Mouse (Mus musculus) embryo, embryonic 10.5 days (tissue): ENCODE data around the gene Coq8a.

ENCODE experiments used
- DNase-seq: peaks from one replicate; pipeline ENCODE4 v3.0.0-alpha.2; 2015; ENCODE audit warnings: low spot score

Coq8a gene

GRCm38 (mm10) chr1:180175167-180175566 lies 24.2 kb downstream of the Coq8a start:
- peak; percentile 72 for DNase-seq

- no peak for DNase-seq
Observed at GRCm38 (mm10) chr1:180174718-180175117, 24.7 kb downstream of the Coq8a start.

DNA sequence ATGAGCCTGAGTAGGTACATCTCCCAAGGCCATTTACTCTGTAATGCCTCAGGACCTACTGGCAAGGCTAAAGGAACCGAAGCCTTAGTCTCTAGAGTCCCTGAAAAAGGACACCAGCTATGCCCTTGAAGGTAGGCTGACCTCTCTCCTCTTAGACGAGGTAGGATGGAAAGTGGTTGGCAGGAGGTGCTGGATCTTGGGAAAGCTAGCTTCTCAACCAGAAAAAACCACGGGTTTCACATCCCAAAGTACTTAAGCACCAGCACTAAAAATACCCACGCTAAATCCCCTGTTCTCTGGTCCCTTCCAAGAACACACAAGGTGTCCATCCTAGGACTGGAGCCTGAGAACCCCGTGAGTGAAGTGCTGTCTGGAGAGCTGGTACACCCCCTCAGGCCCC lies 26.4 kb downstream of the Coq8a start:
- no peak for DNase-seq

DNA sequence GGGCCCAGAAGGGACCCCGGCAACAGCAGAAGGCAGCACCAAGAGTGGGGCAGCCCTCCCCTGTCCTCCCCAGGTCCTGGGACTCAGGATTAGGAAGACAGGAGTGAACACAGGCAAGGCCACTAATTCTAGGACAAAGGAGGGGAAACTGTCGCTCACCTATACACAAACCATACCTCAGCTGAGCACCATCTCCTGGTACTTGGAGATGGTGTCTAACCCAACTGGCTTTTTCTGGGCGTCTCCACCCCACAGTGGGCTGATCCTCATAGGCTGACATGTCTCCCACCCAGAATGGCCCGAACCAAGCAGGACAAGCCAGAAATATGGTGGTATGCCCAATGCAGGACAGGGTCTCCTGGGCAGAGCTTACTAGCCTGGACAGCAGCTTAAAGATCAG lies 26.8 kb downstream of the Coq8a start:
- no peak for DNase-seq

- no peak for DNase-seq
Observed at GRCm38 (mm10) chr1:180171883-180172282, 27.5 kb downstream of the Coq8a start.

GRCm38 (mm10) chr1:180170071-180170470 lies 29.3 kb downstream of the Coq8a start:
- no peak for DNase-seq

DNA sequence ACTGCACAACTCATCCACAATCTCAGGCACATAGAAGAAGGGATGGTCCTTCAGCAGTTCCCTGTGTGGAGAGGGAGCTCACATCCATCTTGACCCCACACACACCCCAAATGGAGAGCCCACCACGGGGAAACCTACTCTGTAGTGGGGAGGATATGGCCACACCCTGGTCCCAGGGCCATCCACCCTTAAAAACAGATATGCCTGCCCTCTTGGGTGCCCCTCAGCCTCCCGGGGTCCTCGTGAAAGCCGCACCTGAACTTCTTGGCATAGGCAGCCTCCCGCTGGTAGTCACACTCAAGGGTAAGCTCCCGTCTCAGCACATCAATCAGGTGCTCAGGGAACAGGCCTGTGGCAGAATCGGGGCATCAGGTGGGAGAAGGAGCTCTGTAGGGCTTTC lies 30.2 kb downstream of the Coq8a start:
- DNase-seq = no peak

- no peak for DNase-seq
Observed at GRCm38 (mm10) chr1:180168294-180168693, 31.1 kb downstream of the Coq8a start.

GRCm38 (mm10) chr1:180166533-180166932 lies 32.9 kb downstream of the Coq8a start:
- DNase-seq = no peak

- no peak for DNase-seq
Observed at GRCm38 (mm10) chr1:180162986-180163385, 36.4 kb downstream of the Coq8a start.

DNA sequence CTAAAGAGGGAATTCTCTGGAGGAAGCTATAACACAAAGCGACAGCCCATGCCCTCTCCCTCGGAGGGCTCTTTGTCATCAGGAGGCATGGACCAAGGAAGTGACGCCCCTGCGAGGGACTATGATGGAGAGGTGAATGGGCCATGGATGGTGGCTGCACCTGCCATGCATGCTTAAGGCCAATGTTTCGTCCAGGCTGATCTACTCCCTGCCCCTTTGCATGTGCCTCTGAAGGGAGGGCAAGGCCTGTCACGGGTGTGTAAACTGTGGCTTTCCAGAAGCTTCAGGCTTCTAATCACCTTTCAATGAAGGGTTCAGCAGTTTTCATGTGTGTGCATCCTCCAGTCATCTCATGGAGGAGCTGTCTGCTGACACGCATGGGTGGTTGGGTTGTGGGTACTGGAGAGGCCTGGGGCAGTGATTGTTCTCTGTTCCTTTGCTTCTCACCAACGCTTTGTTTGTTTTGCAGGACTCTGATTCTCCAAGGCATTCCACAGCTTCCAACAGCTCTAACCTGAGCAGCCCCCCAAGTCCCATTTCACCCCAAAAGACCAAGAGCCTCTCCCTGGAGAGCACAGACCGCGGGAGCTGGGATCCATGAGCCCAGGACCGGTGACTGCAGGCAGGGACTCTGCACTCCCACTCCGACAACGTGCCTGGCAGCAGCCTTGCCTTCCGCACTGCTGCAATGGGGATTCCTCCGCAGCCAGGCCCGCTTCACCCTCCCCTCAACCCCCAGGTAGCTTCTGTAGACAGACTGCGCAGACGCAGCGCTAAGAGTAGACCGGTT lies 37.6 kb downstream of the Coq8a start:
- DNase-seq = no peak

GRCm38 (mm10) chr1:180161160-180161559 lies 38.2 kb downstream of the Coq8a start:
- no peak for DNase-seq

DNA sequence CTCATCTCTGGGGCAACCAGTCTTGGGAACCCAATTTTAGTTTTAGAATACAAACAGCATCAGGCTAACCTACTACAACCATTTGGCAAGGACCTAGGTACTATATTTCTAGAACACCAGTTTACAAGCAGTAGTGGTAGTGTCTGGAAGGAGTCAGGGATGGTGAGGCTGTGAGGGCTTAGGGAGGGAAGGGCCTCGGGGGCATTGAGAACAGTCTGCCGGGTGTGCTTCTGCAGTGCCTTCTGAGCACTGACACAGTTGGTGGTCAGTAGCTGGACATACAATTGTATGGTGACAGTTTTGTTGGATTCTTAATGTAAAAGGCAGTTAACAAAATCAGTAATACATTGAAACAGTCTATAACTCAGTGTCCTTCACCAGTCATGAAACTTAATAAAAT lies 38.9 kb downstream of the Coq8a start:
- no peak for DNase-seq

DNA sequence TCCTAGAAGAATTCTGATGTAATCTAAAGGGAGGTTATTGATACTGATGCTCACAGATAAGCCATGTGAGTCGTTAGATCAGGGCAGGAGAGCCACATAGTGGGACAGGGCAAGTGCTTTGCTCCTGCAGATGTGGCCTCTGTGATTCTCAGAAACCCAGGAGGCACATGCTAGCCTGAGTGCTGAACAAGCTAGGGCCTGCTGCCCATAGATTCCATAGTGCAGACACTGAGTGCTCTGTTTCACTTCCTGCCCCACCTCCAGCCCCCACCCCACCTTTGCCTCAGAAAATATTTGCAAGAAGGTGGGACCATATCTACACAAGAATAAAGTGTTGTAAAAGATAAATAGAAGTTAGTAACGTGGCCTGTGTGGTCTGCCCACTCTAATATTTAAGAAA lies 40.8 kb downstream of the Coq8a start:
- no peak for DNase-seq

DNA sequence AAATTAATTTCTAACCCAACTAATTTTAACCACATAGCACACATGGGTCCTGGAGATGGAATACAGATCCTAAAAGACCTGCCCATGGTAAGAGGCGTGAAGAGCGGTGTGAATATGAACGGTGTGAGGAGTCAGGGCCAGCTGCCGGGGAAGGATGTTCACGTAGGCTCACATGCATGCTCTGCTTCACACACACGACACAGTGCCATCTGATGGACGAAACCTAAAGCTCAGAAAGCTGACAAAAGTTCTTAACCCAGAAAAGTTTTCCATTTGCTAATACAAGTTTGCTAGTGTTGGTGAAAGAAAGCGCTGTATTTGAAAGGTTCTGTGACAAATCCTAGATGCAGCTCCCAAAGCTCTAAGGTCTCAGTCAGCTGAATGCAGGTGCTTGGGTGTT lies 48.2 kb downstream of the Coq8a start:
- DNase-seq = peak; percentile 17

DNA sequence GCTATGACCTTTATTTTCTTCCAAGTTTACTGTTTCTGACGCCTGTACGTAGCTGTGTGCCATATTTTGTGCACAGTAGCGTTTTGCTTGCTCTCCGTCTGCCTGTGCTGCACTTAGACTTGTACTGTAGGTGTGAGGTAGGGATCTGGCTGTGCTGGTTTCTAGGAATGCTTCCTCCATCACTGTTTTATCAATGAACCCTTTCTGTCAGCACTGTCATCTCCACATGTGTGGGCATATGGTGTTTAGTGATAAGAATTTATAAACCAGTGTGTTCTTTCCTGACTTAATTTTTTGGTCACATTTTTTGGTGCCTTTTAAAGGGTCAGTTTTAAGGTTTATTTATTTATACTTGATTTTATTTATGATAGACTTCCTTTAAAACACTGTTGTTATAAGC lies 50.8 kb downstream of the Coq8a start:
- no peak for DNase-seq

DNA sequence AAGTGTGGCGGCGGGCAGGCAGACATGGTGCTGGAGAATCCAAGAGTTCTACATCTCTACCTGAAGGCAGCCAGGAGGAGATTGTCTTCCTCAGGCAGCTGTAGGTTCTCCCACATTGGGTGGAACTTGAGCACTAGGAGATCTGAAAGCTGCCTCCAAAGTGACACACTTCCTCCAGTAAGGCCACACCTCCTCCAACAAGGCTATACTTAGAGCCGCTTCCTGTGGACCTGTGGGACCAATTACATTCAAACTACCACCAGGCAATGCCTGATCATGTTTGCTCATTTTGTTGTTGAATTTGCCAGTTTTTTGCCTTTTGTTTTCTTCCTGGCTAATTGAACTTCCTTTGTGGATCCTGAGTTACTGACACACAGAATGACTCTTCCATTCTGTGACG lies 51.4 kb downstream of the Coq8a start:
- DNase-seq = peak; percentile 16

- no peak for DNase-seq
Observed at GRCm38 (mm10) chr1:180140970-180141369, 58.4 kb downstream of the Coq8a start.

- DNase-seq = peak; percentile 41
Observed at GRCm38 (mm10) chr1:180139158-180139557, 60.2 kb downstream of the Coq8a start.

DNA sequence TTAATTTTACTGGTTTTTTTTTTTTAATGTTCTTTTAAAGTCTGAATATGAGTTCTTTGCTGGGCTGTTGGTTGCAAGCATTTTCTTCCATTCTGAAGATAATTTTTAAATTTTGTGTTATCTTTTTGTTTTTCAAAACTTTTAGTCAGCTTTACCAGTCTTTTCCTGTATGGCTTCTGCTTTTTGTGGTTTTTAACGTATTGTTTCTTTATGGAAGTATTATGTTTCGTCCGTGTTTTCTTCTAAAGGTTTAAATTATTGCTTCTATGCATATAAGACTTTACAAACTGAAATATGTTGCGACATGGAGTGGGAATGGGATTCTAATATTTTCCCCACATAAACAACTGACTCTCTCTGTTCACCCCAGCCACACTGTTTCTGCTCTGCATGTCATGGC lies 67.2 kb downstream of the Coq8a start:
- no peak for DNase-seq

DNA sequence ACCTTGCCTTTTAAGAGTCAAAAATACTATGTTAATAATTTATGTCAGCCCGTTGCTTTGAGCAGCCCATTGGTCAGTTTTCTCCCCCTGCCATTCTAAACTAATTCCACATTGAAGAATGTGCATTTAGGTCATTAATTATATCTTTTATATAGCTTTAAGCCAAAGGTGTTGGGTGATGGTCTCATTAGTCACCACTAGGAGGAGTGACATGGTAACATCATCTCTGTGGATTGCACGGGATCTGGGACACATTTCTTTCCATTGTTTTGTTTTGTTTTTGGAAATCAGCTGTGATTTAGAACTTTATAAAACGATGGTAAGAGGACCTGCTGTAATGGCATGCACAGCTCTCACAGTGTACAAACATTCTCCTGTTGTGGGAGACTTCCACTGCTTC lies 68.0 kb downstream of the Coq8a start:
- DNase-seq = no peak

GRCm38 (mm10) chr1:180128077-180128792 lies 71.2 kb downstream of the Coq8a start:
- DNase-seq = no peak

- no peak for DNase-seq
Observed at GRCm38 (mm10) chr1:180118233-180118632, 81.2 kb downstream of the Coq8a start.

GRCm38 (mm10) chr1:180116525-180116924 lies 82.9 kb downstream of the Coq8a start:
- peak; percentile 51 for DNase-seq
